Mouse (Mus musculus) liver, postnatal 0 days (tissue): Measurements from ENCODE around the gene Rab3gap1.

Experiments
- CTCF ChIP-seq: sonication (generic); IDR thresholded peaks from 2 replicates; pipeline ENCODE4 v1.5.1; 2016; ENCODE audit warnings: antibody characterized with exemption, low read depth
- EP300 ChIP-seq: IDR thresholded peaks from 2 replicates; pipeline ENCODE4 v1.6.1; 2016; ENCODE audit warnings: antibody characterized with exemption, low read depth, mild to moderate bottlenecking

DNA sequence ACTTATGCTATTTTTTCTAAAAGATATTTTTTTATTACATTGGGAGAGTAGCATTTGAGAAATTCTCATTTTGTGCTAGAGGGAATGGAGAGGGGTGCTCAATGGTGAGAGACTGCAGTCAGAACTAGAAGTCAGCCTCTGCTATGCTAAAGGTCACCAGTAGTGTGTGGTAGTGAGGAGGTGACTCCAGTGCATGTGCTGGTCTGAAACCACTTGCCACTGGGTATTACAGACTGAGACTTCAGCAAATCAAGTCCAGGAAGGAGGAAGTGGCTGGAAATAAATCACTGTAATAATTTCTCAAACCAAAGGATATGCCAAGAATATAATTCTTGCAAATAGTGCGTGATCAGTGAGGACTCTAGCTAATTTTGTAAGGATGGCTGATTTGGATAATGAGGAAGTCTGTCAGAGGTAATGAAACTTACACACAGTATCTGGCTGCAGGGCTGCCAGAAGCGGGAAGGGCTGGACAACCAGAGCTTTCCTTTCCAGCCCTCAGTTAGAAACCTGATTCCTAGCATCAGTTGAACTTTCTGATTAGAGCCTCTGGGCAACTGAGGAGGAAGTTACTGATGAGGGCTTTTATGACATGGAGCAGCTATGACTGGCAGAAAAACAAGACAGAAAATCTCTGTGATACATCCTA, 112.5 kb downstream of the Rab3gap1 start:
- TF ChIP-seq CTCF (0 out of 2 replicates have a peak, but pooled peaks have one; percentile 1), EP300 (no peak)
